Mouse (Mus musculus) adrenal gland, postnatal 14 days (tissue): ENCODE data around the gene Ccrl2. TPM values are rescaled to one million over a fixed set of nuclear protein-coding genes. Genes with fewer than 3 reads are reported as not detected.

Source experiments
- DNase-seq: peaks from one replicate; pipeline ENCODE4 v3.0.0; 2021; ENCODE audit warnings: mixed read lengths
- long read RNA-seq, 2 experiments: library from polyadenylated mRNA; stranded (forward); transcript quantifications; one replicate each; pipeline ENCODE4 v2.0.0; 2021
- total RNA-seq: library from RNA; stranded (reverse); gene quantifications from 2 replicates; pipeline ENCODE4 v1.2.3, GENCODE M21; 2021

The Ccrl2 gene
- 5.5 and 8.9 TPM in 2 replicates for total RNA-seq
- long read RNA-seq, experiment 1, partial matches to known transcripts, result 0 of 9 reads
- long read RNA-seq, experiment 1, other reads (novel, unspliced or antisense), result 3 of 9 reads
- long read RNA-seq, experiment 2, transcript Ccrl2-201 (2 exons, 2,459 nt), result major isoform, 6 of 12 reads
- long read RNA-seq, experiment 2, partial matches to known transcripts, result 0 of 12 reads
- long read RNA-seq, experiment 2, other reads (novel, unspliced or antisense), result 3 of 12 reads

- peak; percentile 62 for DNase-seq
These were observed at the start of gene Ccrl2 for GRCm38 (mm10) chr9:111056798-111057543. Gene Ccrl2, minus strand, starts transcription at chr9:111057519.

- no peak for DNase-seq
These were observed 46.6 kb upstream of the Ccrl2 start for GRCm38 (mm10) chr9:111103893-111104292.

GRCm38 (mm10) chr9:111103293-111103692 lies 46.0 kb upstream of the Ccrl2 start:
- no peak for DNase-seq

- DNase-seq, result no peak
These were observed 43.1 kb upstream of the Ccrl2 start for GRCm38 (mm10) chr9:111100406-111100805.

DNA sequence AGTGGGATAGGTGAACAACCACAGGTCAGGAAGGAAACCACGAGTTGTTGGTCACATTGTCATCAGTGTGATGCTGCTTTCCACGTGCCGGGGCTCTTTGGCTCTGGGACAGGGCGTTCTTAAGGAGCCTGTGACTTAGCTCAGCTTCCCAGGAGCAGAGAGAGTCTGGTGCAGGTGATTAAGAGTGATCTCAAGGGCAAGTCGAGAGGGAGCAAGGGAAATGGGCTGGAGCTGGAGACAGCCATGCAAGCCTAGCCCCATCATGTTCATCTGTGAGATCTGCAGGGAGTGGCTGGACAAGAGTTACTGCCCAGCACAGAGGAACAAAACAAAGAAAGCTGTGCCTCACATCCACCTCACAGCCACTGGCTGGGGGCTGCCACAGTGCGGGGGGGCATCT lies 40.2 kb upstream of the Ccrl2 start:
- no peak for DNase-seq

GRCm38 (mm10) chr9:111096419-111097326 lies 39.4 kb upstream of the Ccrl2 start:
- no peak for DNase-seq

DNA sequence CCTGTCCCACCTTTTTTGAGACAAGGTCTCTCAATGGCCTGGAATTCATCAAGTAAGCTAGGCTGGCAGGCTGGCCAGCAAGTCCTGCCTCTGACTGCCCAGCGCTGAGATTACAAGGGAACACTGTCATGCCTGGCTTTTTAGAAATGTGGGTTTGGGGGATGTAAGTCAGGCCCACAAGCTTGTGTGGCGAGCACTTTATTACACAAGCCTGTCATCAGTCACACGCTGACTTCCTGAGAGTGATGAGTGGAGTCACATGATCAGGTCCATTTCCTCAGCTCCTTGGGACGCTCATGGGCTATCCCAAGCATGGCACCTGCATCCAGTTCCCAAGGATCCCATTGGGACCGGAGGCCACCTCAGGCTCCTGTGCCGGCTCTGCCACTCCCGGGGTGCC lies 38.4 kb upstream of the Ccrl2 start:
- no peak for DNase-seq

GRCm38 (mm10) chr9:111094626-111095025 lies 37.3 kb upstream of the Ccrl2 start:
- no peak for DNase-seq

- peak; percentile 76 for DNase-seq
These were observed 35.8 kb upstream of the Ccrl2 start for GRCm38 (mm10) chr9:111093094-111093493.

DNA sequence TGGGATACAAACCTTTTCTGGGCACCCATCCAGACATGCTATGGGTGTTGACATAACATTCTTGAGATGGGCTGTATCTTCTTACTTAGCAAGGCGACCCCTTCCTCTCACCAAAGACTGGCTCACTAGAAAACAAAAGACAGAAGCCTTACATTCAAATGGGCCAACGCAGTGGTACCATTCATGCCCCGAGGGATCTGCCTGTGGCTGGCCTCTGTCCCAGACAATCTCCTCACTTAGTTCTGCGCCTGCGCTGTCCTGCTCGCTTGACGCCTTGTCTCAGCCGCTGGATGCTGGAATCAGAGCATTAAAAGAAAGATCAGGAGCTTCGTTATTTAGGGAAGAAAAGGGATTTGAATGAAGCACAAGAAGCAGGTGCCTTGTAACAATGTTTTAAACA lies 35.3 kb upstream of the Ccrl2 start:
- peak; percentile 42 for DNase-seq

- DNase-seq, result no peak
These were observed 31.6 kb upstream of the Ccrl2 start for GRCm38 (mm10) chr9:111088886-111089285.

DNA sequence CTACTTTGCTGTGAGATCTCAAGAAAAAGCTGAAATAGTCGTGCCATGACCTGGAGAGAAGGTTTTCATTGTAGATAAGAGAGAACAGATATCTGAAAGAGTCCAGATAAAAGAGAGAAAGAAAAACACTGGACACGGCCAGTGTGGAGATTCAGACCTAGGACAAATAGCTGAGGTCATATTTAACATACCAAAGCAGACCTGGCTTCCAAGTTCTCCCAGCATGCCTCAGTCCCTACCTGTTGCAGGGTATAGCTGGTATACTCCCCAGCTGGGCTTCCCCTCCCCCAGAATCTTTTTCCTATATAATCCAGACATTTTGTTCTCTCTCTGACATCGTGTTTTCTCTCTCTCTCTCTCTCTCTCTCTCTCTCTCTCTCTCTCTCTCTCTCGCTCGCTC lies 30.6 kb upstream of the Ccrl2 start:
- DNase-seq, result no peak

GRCm38 (mm10) chr9:111086995-111087606 lies 29.8 kb upstream of the Ccrl2 start:
- DNase-seq, result no peak

DNA sequence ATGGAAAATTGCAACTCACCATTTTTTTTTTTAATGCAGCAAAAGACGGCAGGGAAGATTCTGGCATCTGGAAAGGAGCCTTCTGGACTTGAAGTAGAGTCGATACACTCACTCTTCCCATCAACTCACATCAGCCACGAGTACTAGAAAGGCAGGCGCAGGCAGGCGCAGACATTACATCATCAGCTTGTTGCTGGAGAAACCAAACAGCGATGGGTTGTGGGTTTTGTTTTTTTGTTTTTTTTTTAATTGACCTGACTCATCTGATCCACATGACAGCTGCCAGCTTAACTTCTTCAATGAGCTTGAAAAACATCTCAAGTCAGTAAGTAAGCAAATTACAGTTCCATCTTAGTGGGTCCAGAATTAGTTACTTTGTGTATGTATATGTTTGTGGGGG lies 28.8 kb upstream of the Ccrl2 start:
- DNase-seq, result no peak

DNA sequence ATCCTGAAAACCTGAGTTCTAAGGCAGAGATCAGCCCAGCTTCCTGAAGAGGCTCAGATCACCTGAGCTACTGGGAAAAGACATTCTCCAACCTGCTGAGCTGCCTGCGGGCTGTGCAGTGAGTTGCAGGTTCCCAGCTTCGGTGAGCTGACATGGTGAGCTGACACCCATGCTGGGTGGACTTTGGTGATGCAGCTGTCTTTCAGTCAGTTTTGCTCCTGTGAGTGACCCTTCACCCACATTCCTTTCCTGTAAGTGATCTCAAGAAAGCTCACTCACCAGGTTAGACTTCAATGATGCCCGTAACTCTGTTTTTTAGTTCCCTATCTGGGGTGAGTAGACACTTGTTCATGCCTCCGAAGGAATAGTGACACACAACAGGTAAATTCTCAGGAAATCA lies 28.0 kb upstream of the Ccrl2 start:
- DNase-seq, result no peak

GRCm38 (mm10) chr9:111081765-111082164 lies 24.4 kb upstream of the Ccrl2 start:
- DNase-seq, result no peak

DNA sequence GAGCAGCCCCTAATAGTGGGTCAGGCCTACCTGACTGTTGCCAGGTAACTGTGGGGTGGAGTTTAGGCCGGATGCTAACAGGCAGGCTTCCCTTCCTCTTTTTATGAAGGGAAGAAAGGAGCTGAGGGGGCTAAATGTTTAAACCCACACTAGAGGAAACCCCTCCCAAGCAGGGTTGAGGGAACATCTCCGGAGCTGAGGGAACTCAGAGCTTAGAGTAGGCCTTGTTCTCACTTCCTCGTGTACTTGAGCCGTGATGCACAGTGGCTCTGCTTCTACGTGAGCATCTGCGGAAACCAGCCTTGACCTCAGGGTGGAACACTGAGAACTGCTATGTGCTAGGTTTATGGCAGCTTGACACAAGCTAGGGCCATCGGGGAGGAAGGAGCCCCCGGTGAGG lies 23.5 kb upstream of the Ccrl2 start:
- no peak for DNase-seq

GRCm38 (mm10) chr9:111077745-111078144 lies 20.4 kb upstream of the Ccrl2 start:
- no peak for DNase-seq

DNA sequence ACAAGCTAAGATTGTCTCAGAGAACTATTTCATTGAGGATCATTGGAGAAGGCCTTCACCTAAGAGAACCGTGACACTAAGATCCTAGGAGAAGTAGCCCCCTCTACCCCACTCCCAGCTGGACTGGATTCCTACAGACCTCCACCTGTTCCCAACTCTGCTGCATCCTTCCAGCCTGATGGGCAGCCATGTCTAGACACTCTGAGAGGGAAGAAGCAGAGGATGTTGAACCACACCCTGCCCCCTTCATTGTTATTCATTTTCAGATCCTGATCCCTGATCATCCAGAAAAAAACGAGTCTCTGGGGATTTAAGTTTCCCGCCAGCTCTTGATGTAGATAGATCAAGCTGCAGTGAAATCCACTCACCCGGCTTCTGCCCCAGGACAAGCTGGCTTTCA lies 15.7 kb upstream of the Ccrl2 start:
- no peak for DNase-seq

DNA sequence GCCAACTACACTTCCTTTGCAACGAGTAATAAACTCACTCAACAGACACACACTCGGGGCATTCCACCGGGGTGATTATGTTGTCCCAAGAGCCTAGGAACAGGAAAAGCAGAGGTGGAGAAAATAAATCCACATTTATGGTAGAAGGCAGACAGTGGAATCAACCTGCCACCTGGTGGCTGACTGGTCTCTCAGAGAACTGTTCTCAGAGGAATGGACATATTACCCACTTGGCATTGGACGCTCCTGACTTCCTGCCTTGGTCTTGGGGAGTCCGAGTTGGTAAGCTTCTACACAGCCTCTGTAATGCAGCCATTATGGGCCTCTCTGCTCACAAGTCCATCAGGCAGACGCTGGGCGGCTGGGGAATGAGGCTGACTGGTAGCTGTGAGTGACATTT lies 14.9 kb upstream of the Ccrl2 start:
- peak; percentile 65 for DNase-seq

DNA sequence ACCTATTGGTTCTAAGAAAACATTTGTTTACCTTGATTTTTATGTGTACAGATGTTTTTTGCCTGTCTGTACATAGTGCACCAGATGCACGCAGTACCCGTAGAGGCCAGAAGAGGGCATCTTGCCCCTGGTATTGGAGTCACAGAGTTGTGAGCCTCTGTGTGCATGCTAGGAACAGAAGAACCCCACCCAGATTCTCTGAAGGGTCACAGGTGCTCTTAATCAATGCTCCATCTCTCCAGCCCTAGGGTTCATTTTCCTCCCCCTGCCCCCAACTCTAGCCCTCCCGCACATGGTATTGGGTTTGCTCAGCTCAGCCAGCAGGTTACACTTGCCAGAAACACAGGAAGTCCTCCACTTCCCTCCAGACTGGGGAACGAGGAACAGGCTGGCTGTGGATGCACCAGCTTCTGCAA lies 13.2 kb upstream of the Ccrl2 start:
- DNase-seq, result peak; percentile 74

DNA sequence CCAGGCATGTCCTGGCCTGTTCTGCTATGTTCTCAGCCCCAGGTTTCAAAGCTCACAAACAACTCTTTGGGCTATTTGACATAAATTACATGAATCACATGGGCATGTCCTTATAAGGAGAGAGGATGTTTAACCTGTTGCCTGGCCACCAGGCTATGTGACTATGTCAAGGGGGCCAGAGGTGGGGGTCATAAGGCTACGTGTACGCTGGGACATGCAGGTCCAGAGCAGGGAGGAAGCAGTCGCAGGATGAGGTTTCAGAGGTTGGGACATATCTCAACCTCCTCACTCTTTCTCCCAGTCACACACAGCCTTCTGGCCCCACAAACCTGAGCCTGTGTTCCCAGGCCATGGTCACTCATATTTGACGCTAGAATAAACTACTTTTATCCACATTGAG lies 9.7 kb upstream of the Ccrl2 start:
- no peak for DNase-seq

DNA sequence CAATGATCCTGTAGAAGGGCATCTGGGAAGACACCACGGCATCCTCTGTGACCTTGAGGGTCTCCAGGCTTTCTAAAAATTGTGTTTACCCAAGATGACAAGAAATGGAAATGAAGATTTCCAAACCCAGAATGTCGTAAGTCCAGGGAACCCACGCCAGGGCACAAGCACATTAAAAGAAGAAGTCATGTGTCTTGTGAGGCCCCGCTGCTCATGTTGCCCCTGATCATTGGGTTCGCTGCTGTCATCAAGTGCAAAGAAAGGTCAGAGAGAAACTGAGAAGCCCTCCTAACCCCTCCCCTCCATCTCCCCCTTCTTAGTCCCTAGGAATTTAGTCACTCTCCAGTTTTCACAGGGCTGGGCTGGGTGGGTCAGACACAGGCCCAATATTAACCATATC lies 5.5 kb upstream of the Ccrl2 start:
- DNase-seq, result no peak
